ENCODE assay signal across 8 mouse cellular contexts in genomic region chr3:105687324-105688060, GRCm38 (mm10). TPM values are rescaled to one million over a fixed set of nuclear protein-coding genes. Genes with fewer than 3 reads are reported as not detected.
DNase-seq lines count a peak whose midpoint lies in the region; ATAC-seq lines count a peak whose summit lies in the region.

TSS of gene Ddx20 (minus strand) at chr3:105687574.

- under 1% methylated on average over 72 of the region's 72 CpGs for WGBS in hindbrain, embryonic 14.5 days

- DNase-seq in R1 (ENCODE audit: low read depth, low spot score), result peak; percentile 99
- DNase-seq in cerebellum, postnatal 25 days, result peak; percentile 93 to 95
- peak; percentile 74 to 81 for DNase-seq in frontal cortex, postnatal 25 days (ENCODE audit: low spot score in 2 of 2)
- DNase-seq in hindbrain, embryonic 14.5 days (ENCODE audit: low spot score), result peak; percentile 98
- DNase-seq in layer of hippocampus, postnatal 36 days, result peak; percentile 88 to 89
- DNase-seq in lung, postnatal 36 days, result peak; percentile 98
- DNase-seq in retina, postnatal 1 day, result peak; percentile 100
- peak; percentile 88 to 95 for DNase-seq in urinary bladder, adult 18-20 months (ENCODE audit: low spot score in 2 of 2)

- no peaks in the 10 kb centered on the region for H3K9me3 ChIP-seq in hindbrain, embryonic 14.5 days (ENCODE audit: control insufficient read depth, low read length)

- H3K9ac ChIP-seq in hindbrain, embryonic 14.5 days, result peak within 1 kb of the TSS; percentile 89

- peak within 1 kb of the TSS; percentile 76 for H3K27ac ChIP-seq in hindbrain, embryonic 14.5 days

- peaks cover 8% of the 10 kb centered on the region; the same call in 1 of the 2 replicates for H3K4me1 ChIP-seq in hindbrain, embryonic 14.5 days (replicated peaks; ENCODE audit: control insufficient read depth, insufficient read depth, low read length)

- peak within 1 kb of the TSS; percentile 67 for H3K4me2 ChIP-seq in hindbrain, embryonic 14.5 days (replicated peaks)

- ATAC-seq in hindbrain, embryonic 14.5 days (ENCODE audit: low FRiP score), result peak; percentile 97

- peaks cover 20% of the 10 kb centered on the region for H3K36me3 ChIP-seq in hindbrain, embryonic 14.5 days (replicated peaks; ENCODE audit: control insufficient read depth, insufficient read depth)

- peak within 1 kb of the TSS; percentile 89 for H3K4me3 ChIP-seq in hindbrain, embryonic 14.5 days (replicated peaks; ENCODE audit: low read length)

- H3K27me3 ChIP-seq in hindbrain, embryonic 14.5 days (ENCODE audit: control insufficient read depth, insufficient read depth, low read length), result no peaks in the 10 kb centered on the region

RNA-seq across cellular contexts. Expression of gene Ddx20, which starts in this region (rescaled TPM):
- polyA plus RNA-seq in hindbrain, embryonic 14.5 days (2014; fragmentation: Nextera tagmentation; extraction: Ambion mirVana), result 21.6 and 23.1 TPM in 2 replicates
- total RNA-seq in layer of hippocampus, postnatal 36 days (2021), result 10 to 100 TPM; 11.1 to 11.9 TPM

Comparison
In these comparisons a context has a peak if more than half of its experiments do, and no peak if none do; other contexts are left out.
1. Peak in every context shown above with its lines: DNase-seq, ATAC-seq, H3K4me3 ChIP-seq and H3K27ac ChIP-seq.